Mouse (Mus musculus) heart, embryonic 14.5 days (tissue): ENCODE measurements around the gene Cpn1. TPM values are rescaled to one million over a fixed set of nuclear protein-coding genes. Genes with fewer than 3 reads are reported as not detected.

Experiments used
- ATAC-seq: fragments of 200-750 bp; cut with Nextera tagmentation; 2 replicates; pipeline ENCODE4 v1.8.0; 2017; ENCODE audit warnings: low read depth, moderate TSS enrichment; ENCODE audit not compliant: insufficient number of reproducible peaks, insufficient read depth, low FRiP score
- H3K27ac ChIP-seq, 2 experiments: fragments of 200-500 bp in 1 of 2; fragments of 300-500 bp in 1 of 2; sonication (generic) in 1 of 2; replicated peaks in 1 of 2; 2 replicates each; pipeline ENCODE4 v1.5.1; 2012 to 2014; ENCODE audit warnings: low read depth in 2 of 2, low read length in 2 of 2, control low read depth in 1 of 2, mild to moderate bottlenecking in 1 of 2, mixed read lengths in 1 of 2; ENCODE audit not compliant: control insufficient read depth in 1 of 2, insufficient read depth in 1 of 2
- H3K27me3 ChIP-seq: fragments of 300-500 bp; sonication (generic); 2 replicates; pipeline ENCODE4 v1.6.1; 2014; ENCODE audit warnings: mild to moderate bottlenecking, low read length, control low read depth; ENCODE audit not compliant: control insufficient read depth, insufficient read depth
- H3K36me3 ChIP-seq: fragments of 300-500 bp; sonication (generic); 2 replicates; pipeline ENCODE4 v1.6.1; 2014; ENCODE audit warnings: mild to moderate bottlenecking, control low read depth, low read length, mixed read lengths; ENCODE audit not compliant: control insufficient read depth, insufficient read depth
- H3K4me1 ChIP-seq, 2 experiments: fragments of 200-500 bp in 1 of 2; fragments of 300-500 bp in 1 of 2; sonication (generic) in 1 of 2; 2 replicates each; pipeline ENCODE4 v1.6.1; 2012 to 2014; ENCODE audit warnings: low read length in 2 of 2, control low read depth in 1 of 2, mixed read lengths in 1 of 2; ENCODE audit not compliant: control insufficient read depth in 2 of 2, insufficient read depth in 2 of 2
- H3K4me2 ChIP-seq: fragments of 300-500 bp; sonication (generic); 2 replicates; pipeline ENCODE4 v1.6.1; 2014; ENCODE audit warnings: mild to moderate bottlenecking, low read length
- H3K4me3 ChIP-seq, 2 experiments: fragments of 200-500 bp in 1 of 2; fragments of 300-500 bp in 1 of 2; sonication (generic) in 1 of 2; 2 replicates each; pipeline ENCODE4 v1.5.1; 2012 to 2014; ENCODE audit warnings: low read length in 2 of 2, mild to moderate bottlenecking in 2 of 2, control low read depth in 1 of 2, low read depth in 1 of 2, moderate library complexity in 1 of 2; ENCODE audit not compliant: control insufficient read depth in 1 of 2, insufficient read depth in 1 of 2
- H3K9ac ChIP-seq: fragments of 300-500 bp; sonication (generic); 2 replicates; pipeline ENCODE4 v1.6.1; 2014; ENCODE audit warnings: mild to moderate bottlenecking, low read length
- H3K9me3 ChIP-seq: fragments of 300-500 bp; sonication (generic); 2 replicates; pipeline ENCODE4 v1.6.1; 2016; ENCODE audit warnings: low read length, control low read depth; ENCODE audit not compliant: control insufficient read depth
- WGBS: fragments of 180-500 bp; shearing (Covaris S2); extraction: QIAGEN DNeasy Blood & Tissue Kit; methylation state at CpG from one replicate; pipeline ENCODE4 v1.1.7; 2014; 5-methylcytosine and 5-hydroxymethylcytosine counted together
- polyA plus RNA-seq: library from polyadenylated mRNA; unstranded; fragments of >200 nt; fragmentation: Nextera tagmentation; extraction: Ambion mirVana; gene quantifications from 2 replicates; pipeline ENCODE4 v1.2.1, GENCODE M21; 2014

Cpn1 gene
- polyA plus RNA-seq, 1 experiment from 2014 or later, result 0.91 TPM

DNA sequence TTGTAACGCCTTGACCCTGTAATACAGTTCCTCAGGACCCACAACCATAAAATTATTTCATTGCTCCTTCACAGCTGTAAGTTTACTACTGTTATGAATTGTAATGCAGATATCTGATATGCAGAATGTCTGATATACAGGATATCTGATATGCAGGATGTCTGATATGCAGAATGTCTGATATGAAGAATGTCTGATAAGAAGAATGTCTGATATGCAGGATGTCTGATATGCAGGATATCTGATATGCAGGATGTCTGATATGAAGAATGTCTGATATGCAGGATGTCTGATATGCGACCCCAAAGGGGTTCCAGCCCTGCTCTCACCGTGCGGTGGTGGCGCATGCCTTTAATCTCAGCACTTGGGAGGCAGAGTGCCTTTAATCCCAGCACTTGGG is 4.4 kb downstream of the Cpn1 start:
- no peaks in the 10 kb centered on the region for H3K9me3 ChIP-seq
- no peaks in the 10 kb centered on the region for H3K36me3 ChIP-seq
- no peak overlapping the region for H3K4me3 ChIP-seq
- H3K4me1 ChIP-seq, result 0 out of 4 replicates have a peak, but pooled peaks cover 0 to 4% of the 10 kb centered on the region in 2 experiments
- no peak for ATAC-seq
- no peak overlapping the region for H3K27ac ChIP-seq
- WGBS, result 80% methylated on average over 5 of the region's 5 CpGs
- no peaks in the 10 kb centered on the region for H3K27me3 ChIP-seq
- H3K9ac ChIP-seq, result no peak overlapping the region
- no peak overlapping the region for H3K4me2 ChIP-seq

DNA sequence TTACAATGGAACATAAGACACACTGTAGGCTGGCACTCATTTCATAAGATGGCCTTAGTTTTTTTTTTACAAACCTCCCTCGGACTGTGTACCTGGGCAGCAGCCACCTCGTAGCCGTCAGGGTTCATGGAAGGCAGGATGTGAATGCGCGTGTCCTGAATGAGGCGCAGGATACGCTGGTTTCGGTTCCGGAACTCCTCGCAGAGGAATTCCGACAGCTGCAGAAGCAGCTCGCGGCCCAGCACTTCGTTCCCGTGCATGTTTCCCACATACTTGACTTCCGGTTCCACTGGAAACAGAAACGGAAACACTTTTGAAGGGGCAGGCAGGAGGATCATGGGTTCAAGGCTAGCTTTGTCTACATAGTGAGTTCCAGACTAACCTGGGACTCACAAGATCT is 5.6 kb downstream of the Cpn1 start:
- H3K27me3 ChIP-seq, result no peaks in the 10 kb centered on the region
- no peaks in the 10 kb centered on the region for H3K9me3 ChIP-seq
- H3K27ac ChIP-seq, result no peak overlapping the region
- H3K4me2 ChIP-seq, result no peak overlapping the region
- ATAC-seq, result no peak
- no peaks in the 10 kb centered on the region for H3K36me3 ChIP-seq
- H3K9ac ChIP-seq, result no peak overlapping the region
- peaks cover 0 to 5% of the 10 kb centered on the region in 2 experiments; a peak in 1 of 4 replicates for H3K4me1 ChIP-seq
- 91% methylated on average over 17 of the region's 17 CpGs for WGBS
- no peak overlapping the region for H3K4me3 ChIP-seq

DNA sequence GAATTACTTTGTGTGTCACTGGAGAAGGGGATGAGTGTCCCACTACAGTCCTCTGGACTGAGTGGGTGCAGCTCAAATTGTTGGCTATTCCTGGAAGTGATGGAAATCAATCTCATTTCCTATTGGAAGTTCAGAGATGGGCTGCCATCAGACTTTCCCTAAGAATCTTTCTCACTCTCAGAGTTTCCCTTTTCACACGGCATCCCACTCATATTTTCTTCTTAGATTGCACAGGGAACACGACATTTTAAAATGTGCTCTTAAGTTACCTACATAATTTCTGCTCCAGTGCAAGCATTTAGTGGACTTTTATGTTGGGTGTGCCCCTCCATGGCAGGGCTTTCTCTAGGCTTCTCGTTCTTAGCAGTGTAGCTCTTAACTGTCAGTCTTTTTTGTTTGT is 8.6 kb downstream of the Cpn1 start:
- peaks cover 0 to 5% of the 10 kb centered on the region in 2 experiments; a peak in 1 of 4 replicates for H3K4me1 ChIP-seq
- no peaks in the 10 kb centered on the region for H3K9me3 ChIP-seq
- no peaks in the 10 kb centered on the region for H3K27me3 ChIP-seq
- H3K4me2 ChIP-seq, result no peak overlapping the region
- no peaks in the 10 kb centered on the region for H3K36me3 ChIP-seq
- no peak for ATAC-seq
- 70% methylated on average over 3 of the region's 3 CpGs for WGBS
- H3K9ac ChIP-seq, result no peak overlapping the region
- no peak overlapping the region for H3K27ac ChIP-seq
- no peak overlapping the region for H3K4me3 ChIP-seq

GRCm38 (mm10) chr19:43976661-43977060 is 9.7 kb downstream of the Cpn1 start:
- Histone ChIP-seq H3K36me3 (no peaks in the 10 kb centered on the region), H3K9ac (no peak overlapping the region), H3K27me3 (no peaks in the 10 kb centered on the region), H3K4me1 (peaks cover 0 to 5% of the 10 kb centered on the region in 2 experiments; a peak in 1 of 4 replicates), H3K4me2 (no peak overlapping the region), H3K27ac (no peak overlapping the region), H3K9me3 (no peaks in the 10 kb centered on the region), H3K4me3 (no peak overlapping the region)
- no peak for ATAC-seq
- WGBS, result 39% methylated on average over 6 of the region's 6 CpGs

DNA sequence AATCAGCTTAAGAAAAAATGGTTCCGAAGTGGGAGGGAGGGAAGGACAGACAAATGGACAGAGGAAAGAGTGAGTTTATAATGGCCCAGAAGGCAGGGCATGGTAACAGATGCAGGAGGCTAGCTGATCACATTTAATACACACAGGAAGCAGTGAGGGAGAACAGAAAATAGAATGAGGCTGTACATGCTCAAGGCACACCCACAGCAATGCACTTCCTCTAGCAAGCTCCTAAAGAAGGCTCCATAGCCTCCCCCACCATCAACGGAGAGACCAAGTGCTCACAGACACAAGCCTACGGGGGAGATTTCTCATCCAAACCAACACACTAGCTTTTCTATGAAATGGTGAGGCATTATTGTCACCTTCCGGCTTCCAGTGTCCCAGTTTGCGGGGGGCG is 12.1 kb downstream of the Cpn1 start:
- no peak for ATAC-seq
- Histone ChIP-seq H3K9me3 (no peaks in the 10 kb centered on the region), H3K9ac (no peak overlapping the region), H3K27me3 (no peaks in the 10 kb centered on the region), H3K36me3 (no peaks in the 10 kb centered on the region), H3K27ac (no peak overlapping the region), H3K4me2 (no peak overlapping the region), H3K4me1 (peaks cover 0 to 5% of the 10 kb centered on the region in 2 experiments; a peak in 1 of 4 replicates), H3K4me3 (no peak overlapping the region)
- WGBS, result 86% methylated on average over 6 of the region's 6 CpGs

DNA sequence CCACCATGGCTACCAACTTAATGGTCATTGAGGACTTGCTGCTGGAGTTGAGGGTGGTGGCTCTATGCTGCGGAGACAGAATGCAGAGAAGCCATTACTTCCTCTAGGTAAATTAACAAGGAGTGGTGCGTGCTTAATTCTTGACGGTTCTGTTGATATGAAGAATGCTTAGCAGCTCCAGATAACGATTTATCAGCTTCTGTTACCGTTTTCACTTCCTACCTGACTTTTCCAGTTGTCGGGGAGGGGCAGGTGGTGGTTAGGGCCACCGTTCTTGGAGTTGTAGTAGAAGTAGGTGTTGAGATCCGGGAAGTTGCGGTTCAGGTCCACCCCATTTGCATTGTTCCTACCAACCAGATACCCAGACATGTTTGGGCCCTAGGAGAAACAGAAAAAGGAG is 12.6 kb downstream of the Cpn1 start:
- Histone ChIP-seq H3K27ac (no peak overlapping the region), H3K36me3 (no peaks in the 10 kb centered on the region), H3K4me2 (no peak overlapping the region), H3K9ac (no peak overlapping the region), H3K9me3 (no peaks in the 10 kb centered on the region), H3K4me3 (no peak overlapping the region), H3K4me1 (peaks cover 0 to 5% of the 10 kb centered on the region in 2 experiments; a peak in 1 of 4 replicates), H3K27me3 (no peaks in the 10 kb centered on the region)
- no peak for ATAC-seq
- 66% methylated on average over 9 of the region's 9 CpGs for WGBS

DNA sequence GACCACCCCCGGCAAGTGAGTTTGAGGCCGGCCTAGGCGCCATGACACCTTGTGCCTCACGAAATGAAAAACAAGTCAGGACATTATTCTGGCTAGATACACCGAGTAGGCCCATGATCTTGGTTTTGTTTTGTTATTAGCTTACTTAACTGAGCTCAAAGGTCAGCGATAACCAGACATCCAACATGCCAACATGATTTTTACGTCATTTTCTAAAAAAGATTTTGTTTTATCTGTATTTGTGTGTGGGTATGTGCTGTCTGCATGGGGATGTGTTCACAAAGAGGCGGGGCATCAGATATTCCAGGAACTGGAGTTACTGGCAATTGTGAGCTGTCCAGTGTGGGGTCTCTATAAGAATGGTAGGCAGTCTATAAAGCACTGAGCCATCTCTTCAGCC is 14.2 kb downstream of the Cpn1 start:
- H3K27me3 ChIP-seq, result no peaks in the 10 kb centered on the region
- WGBS, result 90% methylated on average over 8 of the region's 8 CpGs
- H3K27ac ChIP-seq, result no peak overlapping the region
- no peaks in the 10 kb centered on the region for H3K9me3 ChIP-seq
- no peak overlapping the region for H3K9ac ChIP-seq
- no peak overlapping the region for H3K4me3 ChIP-seq
- peaks cover 0 to 5% of the 10 kb centered on the region in 2 experiments; a peak in 1 of 4 replicates for H3K4me1 ChIP-seq
- no peak for ATAC-seq
- H3K36me3 ChIP-seq, result no peaks in the 10 kb centered on the region
- no peak overlapping the region for H3K4me2 ChIP-seq

DNA sequence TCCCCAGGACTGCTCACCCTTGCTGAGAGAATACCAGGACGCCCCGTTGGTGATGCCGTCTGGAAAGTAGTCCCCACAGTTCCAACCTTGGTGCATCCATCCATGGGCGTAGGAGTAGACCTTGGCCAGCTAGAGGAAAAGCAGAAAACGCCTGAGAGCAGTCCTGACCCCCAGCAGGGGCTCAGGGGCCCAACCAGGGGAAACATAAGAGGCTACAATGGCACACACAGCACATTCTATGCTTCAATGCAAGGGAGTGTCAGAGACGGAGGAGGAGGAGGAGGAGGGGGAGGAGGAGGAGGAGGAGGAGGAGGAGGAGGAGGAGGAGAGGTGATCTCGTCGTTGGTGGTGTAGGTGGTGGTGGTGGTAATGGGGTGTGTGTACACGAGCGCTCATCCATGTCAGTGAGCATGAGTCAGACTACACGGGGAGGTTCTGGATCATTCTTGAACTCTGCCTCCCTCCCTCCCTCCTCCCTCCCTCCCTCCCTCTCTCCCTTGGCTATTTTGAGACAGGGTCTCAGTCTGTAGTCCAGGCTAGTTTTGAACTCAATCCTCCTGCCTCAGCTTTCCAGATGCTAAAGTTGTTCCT is 17.8 kb downstream of the Cpn1 start:
- Histone ChIP-seq H3K4me2 (no peak overlapping the region), H3K9me3 (no peaks in the 10 kb centered on the region), H3K27ac (no peak overlapping the region), H3K4me1 (no peaks in the 10 kb centered on the region), H3K4me3 (no peak overlapping the region), H3K27me3 (no peaks in the 10 kb centered on the region), H3K9ac (no peak overlapping the region), H3K36me3 (no peaks in the 10 kb centered on the region)
- 52% methylated on average over 10 of the region's 11 CpGs for WGBS
- ATAC-seq, result no peak
